8 mouse cellular contexts compared by ENCODE assay signal in genomic region chr9:96892546-96892945, GRCm38 (mm10). TPM values are rescaled to one million over a fixed set of nuclear protein-coding genes. Genes with fewer than 3 reads are reported as not detected.
DNase-seq lines count a peak whose midpoint lies in the region; ATAC-seq and TF ChIP-seq lines count a peak whose summit lies in the region.

Gene Pxylp1, minus strand, starts transcription at chr9:96892669.

- H3K4me2 ChIP-seq in lung, embryonic 16.5 days (ENCODE audit: low read depth, low read length) = no peak within 1 kb of the TSS
- H3K4me2 ChIP-seq in heart, embryonic 12.5 days = no peak within 1 kb of the TSS
- peak within 1 kb of the TSS; percentile 11; the same call in 1 of the 2 replicates for H3K4me2 ChIP-seq in neural tube, embryonic 13.5 days

- ATAC-seq in lung, embryonic 16.5 days (ENCODE audit: low read depth) = no peak
- ATAC-seq in heart, embryonic 12.5 days (ENCODE audit: insufficient number of reproducible peaks, low FRiP score) = no peak
- ATAC-seq in neural tube, embryonic 13.5 days (ENCODE audit: low read depth) = no peak

- no peak within 1 kb of the TSS for H3K9ac ChIP-seq in lung, embryonic 16.5 days (ENCODE audit: low read length)
- no peak within 1 kb of the TSS for H3K9ac ChIP-seq in heart, embryonic 12.5 days
- H3K9ac ChIP-seq in neural tube, embryonic 13.5 days = 0 out of 2 replicates have a peak within 1 kb of the TSS, but pooled peaks have one; percentile 12

- no peak for TF ChIP-seq POLR2A in lung, adult 2 months (IDR thresholded peaks at IDR 0.05; ENCODE audit: borderline replicate concordance, extremely low read depth, low read depth, low read length)

- H3K27ac ChIP-seq in lung, embryonic 16.5 days (ENCODE audit: low read length) = no peak within 1 kb of the TSS
- H3K27ac ChIP-seq in heart, embryonic 12.5 days (ENCODE audit: poor library complexity, severe bottlenecking) = no peak within 1 kb of the TSS
- peak within 1 kb of the TSS; percentile 74 for H3K27ac ChIP-seq in neural tube, embryonic 13.5 days (replicated peaks)
- no peak within 1 kb of the TSS for H3K27ac ChIP-seq in gastrocnemius, adult 2 months

- peaks cover 7% of the 10 kb centered on the region for H3K4me1 ChIP-seq in lung, embryonic 16.5 days (replicated peaks; ENCODE audit: control insufficient read depth, insufficient read depth, low read length)
- no peaks in the 10 kb centered on the region; the same call in 1 of the 2 replicates for H3K4me1 ChIP-seq in lung, adult 2 months (ENCODE audit: control insufficient read depth, insufficient read depth, low read length)
- H3K4me1 ChIP-seq in heart, embryonic 12.5 days (replicated peaks) = peaks cover 15% of the 10 kb centered on the region
- peaks cover 52% of the 10 kb centered on the region for H3K4me1 ChIP-seq in neural tube, embryonic 13.5 days (replicated peaks)

- intact Hi-C loops in gastrocnemius, adult 2 months (cut with DNase I) = no loop called here

- no peak for TF ChIP-seq CTCF in lung, adult 2 months (IDR thresholded peaks at IDR 0.05; ENCODE audit: insufficient read depth, low read length)
- no peak for TF ChIP-seq CTCF in gastrocnemius, adult 2 months (IDR thresholded peaks at IDR 0.05)

- WGBS in lung, embryonic 16.5 days = 17% methylated on average over 3 of the region's 3 CpGs
- 36% methylated on average over 3 of the region's 3 CpGs for WGBS in lung, adult 2 months
- WGBS in heart, embryonic 12.5 days = 30% methylated on average over 3 of the region's 3 CpGs
- WGBS in neural tube, embryonic 13.5 days = 4% methylated on average over 3 of the region's 3 CpGs

- no peak for DNase-seq in lung, adult 2 months
- DNase-seq in layer of hippocampus, postnatal 25 days (ENCODE audit: extremely low spot score in 1 of 2, low spot score in 1 of 2) = no peak
- no peak for DNase-seq in cerebellum, postnatal 36 days
- DNase-seq in gastrocnemius, adult 2 months = no peak
- no peak for DNase-seq in ovary, postnatal 36 days (ENCODE audit: low spot score)

- H3K36me3 ChIP-seq in lung, embryonic 16.5 days (ENCODE audit: control insufficient read depth, insufficient read depth, low read length) = no peaks in the 10 kb centered on the region
- no peaks in the 10 kb centered on the region for H3K36me3 ChIP-seq in heart, embryonic 12.5 days
- H3K36me3 ChIP-seq in neural tube, embryonic 13.5 days = no peaks in the 10 kb centered on the region

- H3K4me3 ChIP-seq in lung, embryonic 16.5 days (ENCODE audit: low read length) = no peak within 1 kb of the TSS
- no peak within 1 kb of the TSS for H3K4me3 ChIP-seq in lung, adult 2 months (replicated peaks; ENCODE audit: extremely low read depth, low read depth, low read length)
- no peak within 1 kb of the TSS for H3K4me3 ChIP-seq in heart, embryonic 12.5 days
- no peak within 1 kb of the TSS for H3K4me3 ChIP-seq in neural tube, embryonic 13.5 days
- H3K4me3 ChIP-seq in gastrocnemius, adult 2 months = no peak within 1 kb of the TSS

- H3K9me3 ChIP-seq in lung, embryonic 16.5 days (ENCODE audit: control insufficient read depth, low read length) = no peaks in the 10 kb centered on the region
- H3K9me3 ChIP-seq in heart, embryonic 12.5 days (replicated peaks) = 0 out of 2 replicates have a peak, but pooled peaks cover 4% of the 10 kb centered on the region
- no peaks in the 10 kb centered on the region for H3K9me3 ChIP-seq in neural tube, embryonic 13.5 days

- H3K27me3 ChIP-seq in lung, embryonic 16.5 days (ENCODE audit: control insufficient read depth, insufficient read depth, low read depth, low read length) = peaks cover 9% of the 10 kb centered on the region
- H3K27me3 ChIP-seq in heart, embryonic 12.5 days (replicated peaks) = peaks cover 4% of the 10 kb centered on the region; the same call in 1 of the 2 replicates
- no peaks in the 10 kb centered on the region for H3K27me3 ChIP-seq in neural tube, embryonic 13.5 days

RNA-seq across cellular contexts. Expression of gene Pxylp1, which starts in this region (rescaled TPM):
- polyA plus RNA-seq in lung, embryonic 16.5 days (2015; fragmentation: Nextera tagmentation; extraction: Ambion mirVana) = 15.8 and 16.2 TPM in 2 replicates
- 7.2 and 8.6 TPM in 2 replicates for polyA plus RNA-seq in lung, adult 2 months (2012; rRNA removed)
- polyA plus RNA-seq in heart, embryonic 12.5 days (2016; fragmentation: Nextera tagmentation; extraction: Ambion mirVana) = 36.9 and 37.3 TPM in 2 replicates
- 10 to 100 TPM; 15.4 to 16.3 TPM for total RNA-seq in layer of hippocampus, postnatal 25 days (2021)
- 31.5 and 33.4 TPM in 2 replicates for polyA plus RNA-seq in neural tube, embryonic 13.5 days (2015; fragmentation: Nextera tagmentation; extraction: Ambion mirVana)
- 1 to 10 TPM in 1 of 2 experiments, under 1 TPM in 1; 0.36 to 2.7 TPM for total RNA-seq in gastrocnemius, adult 2 months (2021)

Comparison
In these comparisons a context has a peak if more than half of its experiments do, and no peak if none do; other contexts are left out.
1. RNA of gene Pxylp1 (total RNA-seq): 15.4 to 16.3 TPM in layer of hippocampus, postnatal 25 days; 0.36 to 2.7 TPM in gastrocnemius, adult 2 months; every median in the first group is over 4 times any median in the second.